Mouse (Mus musculus) intestine, embryonic 15.5 days (tissue): ENCODE results near the gene Gfm2. TPM values are rescaled to one million over a fixed set of nuclear protein-coding genes. Genes with fewer than 3 reads are reported as not detected.
A peak's percentile ranks its signal among the peaks of the same experiment; 100 is the strongest.

Experiments
- ATAC-seq: fragments of 200-750 bp; cut with Nextera tagmentation; 2 replicates; pipeline ENCODE4 v1.8.0; 2017; ENCODE audit warnings: moderate TSS enrichment, moderate library complexity
- H3K27ac ChIP-seq: fragments of 300-500 bp; sonication (generic); 2 replicates; pipeline ENCODE4 v1.5.1; 2015; ENCODE audit warnings: mild to moderate bottlenecking, inconsistent platforms
- H3K27me3 ChIP-seq: fragments of 300-500 bp; sonication (generic); replicated peaks from 2 replicates; pipeline ENCODE4 v1.6.1; 2015; ENCODE audit warnings: inconsistent platforms
- H3K36me3 ChIP-seq: fragments of 300-500 bp; sonication (generic); 2 replicates; pipeline ENCODE4 v1.6.1; 2015; ENCODE audit warnings: inconsistent platforms
- H3K4me1 ChIP-seq: fragments of 300-500 bp; sonication (generic); replicated peaks from 2 replicates; pipeline ENCODE4 v1.6.1; 2015; ENCODE audit warnings: inconsistent platforms
- H3K4me2 ChIP-seq: fragments of 300-500 bp; sonication (generic); replicated peaks from 2 replicates; pipeline ENCODE4 v1.6.1; 2015; ENCODE audit warnings: mild to moderate bottlenecking, inconsistent platforms
- H3K4me3 ChIP-seq: fragments of 300-500 bp; sonication (generic); replicated peaks from 2 replicates; pipeline ENCODE4 v1.5.1; 2015; ENCODE audit warnings: inconsistent platforms
- H3K9ac ChIP-seq: fragments of 300-500 bp; sonication (generic); 2 replicates; pipeline ENCODE4 v1.6.1; 2015; ENCODE audit warnings: inconsistent platforms
- H3K9me3 ChIP-seq: fragments of 300-500 bp; sonication (generic); 2 replicates; pipeline ENCODE4 v1.6.1; 2016; ENCODE audit warnings: inconsistent platforms
- WGBS: fragments of 180-500 bp; shearing (Covaris S2); methylation state at CpG from one replicate; pipeline ENCODE4 v1.1.7; 2015; 5-methylcytosine and 5-hydroxymethylcytosine counted together
- polyA plus RNA-seq: library from polyadenylated mRNA; unstranded; fragments of >200 nt; fragmentation: Nextera tagmentation; extraction: Ambion mirVana; gene quantifications from 2 replicates; pipeline ENCODE4 v1.2.1, GENCODE M21; 2015

The Gfm2 gene
- polyA plus RNA-seq, 1 experiment from 2014 or later, result 35.7 TPM

- H3K9ac ChIP-seq, result no peak overlapping the region
- H3K4me3 ChIP-seq, result no peak overlapping the region
Observed at GRCm38 (mm10) chr13:97215563-97215962, 77.8 kb downstream of the Gfm2 start.

GRCm38 (mm10) chr13:97216196-97216595, 78.5 kb downstream of the Gfm2 start:
- Histone ChIP-seq H3K9me3 (no peaks in the 10 kb centered on the region), H3K27me3 (no peaks in the 10 kb centered on the region), H3K36me3 (no peaks in the 10 kb centered on the region), H3K4me3 (no peak overlapping the region), H3K27ac (no peak overlapping the region), H3K9ac (no peak overlapping the region), H3K4me1 (no peaks in the 10 kb centered on the region), H3K4me2 (no peak overlapping the region)
- ATAC-seq, result no peak
- WGBS, result 51% methylated on average over 5 of the region's 5 CpGs

More at GRCm38 (mm10) chr13:97215563-97215962, 77.8 kb downstream of the Gfm2 start:
- H3K27me3 ChIP-seq, result no peaks in the 10 kb centered on the region
- WGBS, result 66% methylated on average over 4 of the region's 4 CpGs
- no peak for ATAC-seq
- H3K36me3 ChIP-seq, result no peaks in the 10 kb centered on the region
- no peak overlapping the region for H3K4me2 ChIP-seq
- no peak overlapping the region for H3K27ac ChIP-seq
- no peaks in the 10 kb centered on the region for H3K9me3 ChIP-seq
- H3K4me1 ChIP-seq, result no peaks in the 10 kb centered on the region

- H3K9ac ChIP-seq, result no peak overlapping the region
- no peak overlapping the region for H3K27ac ChIP-seq
- no peak for ATAC-seq
- no peak overlapping the region for H3K4me2 ChIP-seq
- no peaks in the 10 kb centered on the region for H3K36me3 ChIP-seq
- H3K4me1 ChIP-seq, result peaks cover under 1% of the 10 kb centered on the region; the same call in 1 of the 2 replicates
- H3K4me3 ChIP-seq, result no peak overlapping the region
- H3K9me3 ChIP-seq, result no peaks in the 10 kb centered on the region
- no peaks in the 10 kb centered on the region for H3K27me3 ChIP-seq
- WGBS, result 89% methylated on average over 3 of the region's 3 CpGs
Observed at GRCm38 (mm10) chr13:97220022-97220421, 82.3 kb downstream of the Gfm2 start.

GRCm38 (mm10) chr13:97223856-97224255, 86.1 kb downstream of the Gfm2 start:
- no peak overlapping the region for H3K9ac ChIP-seq
- no peak overlapping the region for H3K4me3 ChIP-seq
- H3K4me2 ChIP-seq, result no peak overlapping the region
- peak; percentile 35; the same call in 1 of the 2 replicates for ATAC-seq
- 51% methylated on average over 8 of the region's 8 CpGs for WGBS
- peaks cover 3% of the 10 kb centered on the region; the same call in 1 of the 2 replicates for H3K4me1 ChIP-seq
- no peaks in the 10 kb centered on the region for H3K36me3 ChIP-seq
- no peaks in the 10 kb centered on the region for H3K27me3 ChIP-seq
- no peaks in the 10 kb centered on the region for H3K9me3 ChIP-seq
- no peak overlapping the region for H3K27ac ChIP-seq

GRCm38 (mm10) chr13:97224341-97224982, 86.7 kb downstream of the Gfm2 start:
- H3K27me3 ChIP-seq, result no peaks in the 10 kb centered on the region
- H3K4me1 ChIP-seq, result peaks cover 3% of the 10 kb centered on the region; the same call in 1 of the 2 replicates
- no peak overlapping the region for H3K27ac ChIP-seq
- ATAC-seq, result peak; percentile 92
- no peaks in the 10 kb centered on the region for H3K36me3 ChIP-seq
- no peak overlapping the region for H3K4me2 ChIP-seq
- WGBS, result 46% methylated on average over 10 of the region's 10 CpGs
- H3K4me3 ChIP-seq, result no peak overlapping the region
- H3K9me3 ChIP-seq, result no peaks in the 10 kb centered on the region
- H3K9ac ChIP-seq, result no peak overlapping the region

- H3K9me3 ChIP-seq, result no peaks in the 10 kb centered on the region
- H3K36me3 ChIP-seq, result no peaks in the 10 kb centered on the region
- H3K4me1 ChIP-seq, result peaks cover 3% of the 10 kb centered on the region; the same call in 1 of the 2 replicates
- no peaks in the 10 kb centered on the region for H3K27me3 ChIP-seq
- 49% methylated on average over 17 of the region's 17 CpGs for WGBS
- peak; percentile 23; the same call in 1 of the 2 replicates for ATAC-seq
- no peak overlapping the region for H3K27ac ChIP-seq
- H3K4me3 ChIP-seq, result no peak overlapping the region
- no peak overlapping the region for H3K9ac ChIP-seq
- 0 out of 2 replicates have a peak overlapping the region, but pooled peaks have one; percentile 6 for H3K4me2 ChIP-seq
Observed at GRCm38 (mm10) chr13:97225130-97225529, 87.4 kb downstream of the Gfm2 start.

GRCm38 (mm10) chr13:97227795-97228194, 90.1 kb downstream of the Gfm2 start:
- Histone ChIP-seq H3K9me3 (no peaks in the 10 kb centered on the region), H3K4me2 (no peak overlapping the region), H3K9ac (no peak overlapping the region), H3K4me3 (no peak overlapping the region), H3K27ac (no peak overlapping the region), H3K27me3 (no peaks in the 10 kb centered on the region), H3K4me1 (peaks cover 3% of the 10 kb centered on the region; the same call in 1 of the 2 replicates), H3K36me3 (no peaks in the 10 kb centered on the region)
- WGBS, result 94% methylated on average over 3 of the region's 3 CpGs
- no peak for ATAC-seq

GRCm38 (mm10) chr13:97230101-97230500, 92.4 kb downstream of the Gfm2 start:
- H3K9ac ChIP-seq, result no peak overlapping the region
- WGBS, result 75% methylated on average over 3 of the region's 3 CpGs

More at GRCm38 (mm10) chr13:97230101-97230500, 92.4 kb downstream of the Gfm2 start:
- no peak overlapping the region for H3K27ac ChIP-seq
- H3K27me3 ChIP-seq, result no peaks in the 10 kb centered on the region
- ATAC-seq, result no peak
- no peak overlapping the region for H3K4me3 ChIP-seq
- H3K9me3 ChIP-seq, result no peaks in the 10 kb centered on the region
- H3K4me1 ChIP-seq, result peaks cover 1% of the 10 kb centered on the region; the same call in 1 of the 2 replicates
- no peaks in the 10 kb centered on the region for H3K36me3 ChIP-seq
- no peak overlapping the region for H3K4me2 ChIP-seq

Other genes with a start within 250 kb of the Gfm2 start
- 4.5 and 4.8 TPM in 2 replicates for gene Gcnt4, start 213.2 kb upstream of the Gfm2 start, polyA plus RNA-seq
- gene 1700029F12Rik, start 103.6 kb upstream of the Gfm2 start, polyA plus RNA-seq, result not detected in 2 replicates
- 2.1 and 2.4 TPM in 2 replicates for gene Fam169a, start 70.7 kb upstream of the Gfm2 start, polyA plus RNA-seq
- 3.8 and 3.9 TPM in 2 replicates for gene Gm6169, start 38.7 kb upstream of the Gfm2 start, polyA plus RNA-seq
- gene Nsa2, start within 50 bp of the Gfm2 start, polyA plus RNA-seq, result 54.5 and 58.9 TPM in 2 replicates
- gene Hexb, start 60.4 kb downstream of the Gfm2 start, polyA plus RNA-seq, result 93.1 and 94.7 TPM in 2 replicates
- 6.0 and 6.1 TPM in 2 replicates for gene Enc1, start 103.2 kb downstream of the Gfm2 start, polyA plus RNA-seq